Mouse (Mus musculus): Measurements from ENCODE around the gene Hdhd5.

DNA sequence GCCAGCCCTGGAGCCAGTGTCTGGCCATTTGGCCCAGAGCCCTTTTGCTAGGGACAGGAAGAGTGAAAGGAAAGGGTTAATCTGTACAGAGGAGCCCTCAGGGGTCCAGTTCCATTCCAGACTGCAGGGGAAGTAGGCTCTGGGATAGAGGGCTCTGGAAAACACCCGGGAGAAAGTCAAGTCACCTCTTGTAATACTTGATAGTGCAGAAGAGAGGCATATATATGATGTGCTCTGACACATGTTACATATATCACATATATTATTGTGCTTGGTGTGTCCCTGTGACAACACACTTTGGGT is 49.5 kb upstream of the Hdhd5 start:
- no peak for TF ChIP-seq POLR2A (IDR thresholded peaks at IDR 0.05; ENCODE audit: borderline replicate concordance, control insufficient read depth, low read depth, low read length)
- no peak for TF ChIP-seq CTCF (IDR thresholded peaks at IDR 0.05; ENCODE audit: control insufficient read depth, insufficient read depth, low read length)
